Mouse (Mus musculus) embryonic fibroblast, embryonic 13.5 days (primary cell): ENCODE data around the gene Vhl.

Experiments
- CTCF ChIP-seq: IDR thresholded peaks from 2 replicates; pipeline ENCODE4 v1.5.1; 2011; ENCODE audit warnings: mild to moderate bottlenecking, control low read depth, low read length, moderate library complexity, borderline replicate concordance; ENCODE audit not compliant: insufficient read depth
- POLR2A ChIP-seq: IDR thresholded peaks from 2 replicates; pipeline ENCODE4 v1.6.1; 2011; ENCODE audit warnings: low read depth, mild to moderate bottlenecking, control low read depth, low read length, moderate library complexity

GRCm38 (mm10) chr6:113576044-113576443, 47.7 kb upstream of the Vhl start:
- TF ChIP-seq CTCF = no peak
- no peak for TF ChIP-seq POLR2A
